Mouse (Mus musculus): ENCODE data around the gene Akap3. TPM values are rescaled to one million over a fixed set of nuclear protein-coding genes. Genes with fewer than 3 reads are reported as not detected.

Akap3 gene
- polyA plus RNA-seq, 1 experiment from 2014 or later, result not detected

DNA sequence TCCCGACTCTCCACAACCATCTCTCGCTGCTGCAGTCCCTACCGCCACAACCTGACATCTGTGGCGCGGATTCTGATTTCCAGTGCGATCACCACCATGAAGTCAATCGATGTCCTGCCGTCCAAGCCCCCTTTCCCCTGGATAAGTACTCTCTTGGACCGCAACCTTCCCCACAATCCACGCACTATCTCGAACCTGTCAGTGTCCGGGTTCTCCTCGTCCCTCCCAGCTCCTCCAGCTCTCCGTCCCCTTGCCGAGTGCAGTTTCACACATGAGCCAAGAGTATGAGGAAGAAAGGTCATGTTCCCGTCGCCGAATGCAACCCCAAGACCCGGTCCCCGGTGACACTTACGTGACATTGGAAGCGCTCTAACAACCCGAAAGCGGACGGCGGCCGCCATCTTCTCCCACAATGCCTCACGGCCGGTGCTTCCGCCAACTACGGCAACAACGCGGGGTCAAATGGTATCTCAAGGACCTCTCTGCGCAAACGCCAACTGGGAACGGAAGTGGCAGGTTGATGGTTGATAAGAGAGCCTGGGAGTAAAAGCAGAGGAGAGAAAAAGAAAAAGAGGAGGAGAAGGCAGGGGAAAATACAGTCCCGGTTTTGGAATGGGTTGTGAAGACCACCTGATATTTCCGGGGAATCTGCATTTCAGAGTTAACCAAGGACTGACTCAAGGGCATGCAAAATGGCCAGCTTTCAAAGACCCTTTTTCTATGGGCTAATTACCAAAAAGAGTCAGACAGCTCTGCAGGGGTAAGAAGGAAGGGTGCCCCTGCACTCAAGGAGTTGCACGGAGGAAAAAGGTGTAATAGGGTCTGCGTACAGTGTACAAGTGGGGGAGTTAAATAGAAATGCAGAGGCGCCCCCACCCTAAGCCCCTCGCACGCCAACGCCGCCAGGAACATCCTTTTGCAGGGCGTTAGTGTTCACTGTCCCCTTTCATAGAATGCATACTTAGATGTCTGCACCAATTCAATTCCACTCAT, 3.9 kb upstream of the Akap3 start, which contains the start of gene Ndufa9:
TSS of gene Ndufa9 (minus strand) at position 425 of the 993 bp plus-strand sequence.
- DNase-seq (ENCODE audit: low spot score), result peak; percentile 90
- H3K9ac ChIP-seq (ENCODE audit: low read depth, low read length), result peak within 1 kb of the TSS; percentile 91
- peak within 1 kb of the TSS; percentile 92 for H3K4me2 ChIP-seq
- H3K36me3 ChIP-seq (ENCODE audit: control insufficient read depth, insufficient read depth, low read length), result peaks cover 4% of the 10 kb centered on the region; the same call in 1 of the 2 replicates
- peak; percentile 87 for ATAC-seq (replicated peaks; ENCODE audit: low FRiP score)
- H3K27me3 ChIP-seq (replicated peaks; ENCODE audit: control insufficient read depth, insufficient read depth, low read length), result no peaks in the 10 kb centered on the region
- no peaks in the 10 kb centered on the region for H3K9me3 ChIP-seq (ENCODE audit: control insufficient read depth, low read length)
- H3K27ac ChIP-seq (ENCODE audit: low read depth, low read length), result peak within 1 kb of the TSS; percentile 23; the same call in 1 of the 2 replicates
- peaks cover 8% of the 10 kb centered on the region for H3K4me1 ChIP-seq (replicated peaks; ENCODE audit: control insufficient read depth, insufficient read depth, low read length)
- H3K4me3 ChIP-seq (ENCODE audit: low read depth, low read length), result peak within 1 kb of the TSS; percentile 91
- 7% methylated on average over 46 of the region's 46 CpGs for WGBS

DNA sequence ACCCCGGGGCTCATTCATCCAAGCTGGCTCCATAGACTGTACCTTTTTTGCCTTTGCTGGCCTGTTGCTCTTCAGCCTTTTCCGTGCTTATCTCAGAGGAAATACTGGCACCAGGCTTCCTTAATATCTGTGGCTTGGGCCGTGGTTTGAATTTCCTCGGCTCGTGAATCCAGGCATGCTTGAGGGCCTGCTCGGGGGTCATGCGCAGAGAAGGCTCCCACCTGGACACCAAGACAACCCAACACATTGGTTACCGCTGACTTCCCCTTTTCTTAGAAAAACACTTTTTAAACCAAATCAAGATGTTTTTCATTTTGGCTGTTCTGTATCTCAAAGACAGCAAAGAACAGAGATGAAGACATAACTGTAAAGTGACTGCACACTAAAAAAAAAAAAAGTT, 24.2 kb downstream of the Akap3 start:
- no peak for DNase-seq (ENCODE audit: low spot score)
- Histone ChIP-seq H3K9me3 (ENCODE audit: control insufficient read depth, low read length) (no peaks in the 10 kb centered on the region), H3K27me3 (replicated peaks; ENCODE audit: control insufficient read depth, insufficient read depth, low read length) (no peaks in the 10 kb centered on the region), H3K4me3 (ENCODE audit: low read depth, low read length) (no peak overlapping the region), H3K9ac (ENCODE audit: low read depth, low read length) (no peak overlapping the region), H3K36me3 (ENCODE audit: control insufficient read depth, insufficient read depth, low read length) (no peaks in the 10 kb centered on the region), H3K4me1 (replicated peaks; ENCODE audit: control insufficient read depth, insufficient read depth, low read length) (no peaks in the 10 kb centered on the region), H3K27ac (ENCODE audit: low read depth, low read length) (no peak overlapping the region), H3K4me2 (no peak overlapping the region)
- 47% methylated on average over 8 of the region's 8 CpGs for WGBS
- no peak for ATAC-seq (replicated peaks; ENCODE audit: low FRiP score)

DNA sequence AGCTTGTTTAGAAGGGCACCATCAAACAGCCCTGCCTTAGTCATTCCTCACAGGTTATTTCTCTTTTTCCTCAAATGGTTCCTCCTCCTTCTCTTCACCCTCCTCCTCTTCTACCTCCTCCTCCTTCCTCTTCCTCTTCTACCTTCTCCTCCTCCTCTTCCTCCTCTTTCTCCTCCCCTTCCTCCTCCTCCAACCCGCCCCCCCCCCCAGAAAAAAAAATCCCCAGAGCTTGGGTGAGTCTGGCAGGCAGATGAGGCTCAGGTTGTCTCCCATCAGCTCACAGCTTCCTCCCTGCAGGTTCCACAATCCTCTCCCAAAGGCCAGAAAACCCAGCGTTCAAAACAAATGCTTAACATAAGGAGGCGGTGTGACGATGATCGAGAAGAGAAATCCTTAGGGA, 54.5 kb downstream of the Akap3 start:
- no peaks in the 10 kb centered on the region for H3K4me1 ChIP-seq (replicated peaks; ENCODE audit: control insufficient read depth, insufficient read depth, low read length)
- no peak for DNase-seq (ENCODE audit: low spot score)
- no peaks in the 10 kb centered on the region for H3K27me3 ChIP-seq (replicated peaks; ENCODE audit: control insufficient read depth, insufficient read depth, low read length)
- H3K9me3 ChIP-seq (ENCODE audit: control insufficient read depth, low read length), result no peaks in the 10 kb centered on the region
- WGBS, result 81% methylated on average over 4 of the region's 5 CpGs
- H3K4me2 ChIP-seq, result no peak overlapping the region
- H3K4me3 ChIP-seq (ENCODE audit: low read depth, low read length), result no peak overlapping the region
- H3K9ac ChIP-seq (ENCODE audit: low read depth, low read length), result no peak overlapping the region
- no peak for ATAC-seq (replicated peaks; ENCODE audit: low FRiP score)
- no peaks in the 10 kb centered on the region for H3K36me3 ChIP-seq (ENCODE audit: control insufficient read depth, insufficient read depth, low read length)
- no peak overlapping the region for H3K27ac ChIP-seq (ENCODE audit: low read depth, low read length)

GRCm38 (mm10) chr6:126907876-126908275, 55.0 kb downstream of the Akap3 start:
- ATAC-seq (replicated peaks; ENCODE audit: low FRiP score), result no peak
- Histone ChIP-seq H3K9me3 (ENCODE audit: control insufficient read depth, low read length) (no peaks in the 10 kb centered on the region), H3K36me3 (ENCODE audit: control insufficient read depth, insufficient read depth, low read length) (no peaks in the 10 kb centered on the region), H3K27me3 (replicated peaks; ENCODE audit: control insufficient read depth, insufficient read depth, low read length) (no peaks in the 10 kb centered on the region), H3K4me3 (ENCODE audit: low read depth, low read length) (no peak overlapping the region), H3K4me1 (replicated peaks; ENCODE audit: control insufficient read depth, insufficient read depth, low read length) (no peaks in the 10 kb centered on the region), H3K4me2 (no peak overlapping the region), H3K27ac (ENCODE audit: low read depth, low read length) (no peak overlapping the region), H3K9ac (ENCODE audit: low read depth, low read length) (no peak overlapping the region)
- DNase-seq (ENCODE audit: low spot score), result no peak
- 52% methylated on average over 3 of the region's 3 CpGs for WGBS

DNA sequence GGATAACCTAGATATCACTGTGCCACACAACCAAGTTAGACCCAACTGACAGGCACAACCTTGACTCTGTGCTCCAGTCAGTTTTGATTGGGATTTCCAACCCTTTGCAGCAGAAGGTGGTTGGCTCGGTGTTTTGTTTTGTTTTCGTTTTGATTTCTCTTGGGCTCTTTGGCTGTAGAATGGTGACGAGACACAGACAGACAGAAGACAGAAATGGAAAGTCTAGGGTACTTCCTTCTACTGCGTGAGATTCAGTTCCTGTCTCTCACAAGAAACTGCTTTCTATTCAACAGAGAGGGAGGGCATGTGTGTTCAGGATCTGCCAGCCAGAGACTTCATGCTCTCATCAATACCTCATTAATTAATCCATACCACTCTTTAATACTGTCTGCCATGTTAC, 57.8 kb downstream of the Akap3 start:
- Histone ChIP-seq H3K9ac (ENCODE audit: low read depth, low read length) (no peak overlapping the region), H3K4me1 (replicated peaks; ENCODE audit: control insufficient read depth, insufficient read depth, low read length) (no peaks in the 10 kb centered on the region), H3K9me3 (ENCODE audit: control insufficient read depth, low read length) (no peaks in the 10 kb centered on the region), H3K27me3 (replicated peaks; ENCODE audit: control insufficient read depth, insufficient read depth, low read length) (no peaks in the 10 kb centered on the region), H3K27ac (ENCODE audit: low read depth, low read length) (no peak overlapping the region), H3K4me2 (no peak overlapping the region), H3K4me3 (ENCODE audit: low read depth, low read length) (no peak overlapping the region), H3K36me3 (ENCODE audit: control insufficient read depth, insufficient read depth, low read length) (no peaks in the 10 kb centered on the region)
- no peak for DNase-seq (ENCODE audit: low spot score)
- no peak for ATAC-seq (replicated peaks; ENCODE audit: low FRiP score)
- WGBS, result 67% methylated on average over 4 of the region's 4 CpGs

- Histone ChIP-seq H3K4me1 (replicated peaks; ENCODE audit: control insufficient read depth, insufficient read depth, low read length) (no peaks in the 10 kb centered on the region), H3K36me3 (ENCODE audit: control insufficient read depth, insufficient read depth, low read length) (no peaks in the 10 kb centered on the region), H3K9me3 (ENCODE audit: control insufficient read depth, low read length) (no peaks in the 10 kb centered on the region), H3K27ac (ENCODE audit: low read depth, low read length) (no peak overlapping the region), H3K4me2 (no peak overlapping the region), H3K9ac (ENCODE audit: low read depth, low read length) (no peak overlapping the region), H3K4me3 (ENCODE audit: low read depth, low read length) (no peak overlapping the region), H3K27me3 (replicated peaks; ENCODE audit: control insufficient read depth, insufficient read depth, low read length) (no peaks in the 10 kb centered on the region)
- WGBS, result 75% methylated on average over 5 of the region's 5 CpGs
- ATAC-seq (replicated peaks; ENCODE audit: low FRiP score) (no peak), DNase-seq (ENCODE audit: low spot score) (no peak)
Observed at GRCm38 (mm10) chr6:126914928-126915327, 62.0 kb downstream of the Akap3 start.

GRCm38 (mm10) chr6:126921111-126921881, 68.4 kb downstream of the Akap3 start, which contains the start of gene Dyrk4:
TSS of gene Dyrk4 (minus strand) at chr6:126921839.
- H3K9ac ChIP-seq (ENCODE audit: low read depth, low read length), result no peak within 1 kb of the TSS
- peak; percentile 39 for DNase-seq (ENCODE audit: low spot score)
- 19% methylated on average over 21 of the region's 21 CpGs for WGBS
- H3K27me3 ChIP-seq (replicated peaks; ENCODE audit: control insufficient read depth, insufficient read depth, low read length), result no peaks in the 10 kb centered on the region
- H3K4me3 ChIP-seq (ENCODE audit: low read depth, low read length), result no peak within 1 kb of the TSS
- no peaks in the 10 kb centered on the region for H3K4me1 ChIP-seq (replicated peaks; ENCODE audit: control insufficient read depth, insufficient read depth, low read length)
- H3K4me2 ChIP-seq, result peak within 1 kb of the TSS; percentile 12
- no peaks in the 10 kb centered on the region for H3K9me3 ChIP-seq (ENCODE audit: control insufficient read depth, low read length)
- ATAC-seq (replicated peaks; ENCODE audit: low FRiP score), result peak; percentile 55
- H3K27ac ChIP-seq (ENCODE audit: low read depth, low read length), result no peak within 1 kb of the TSS
- H3K36me3 ChIP-seq (ENCODE audit: control insufficient read depth, insufficient read depth, low read length), result peaks cover 24% of the 10 kb centered on the region
